Mouse (Mus musculus) gastrocnemius, postnatal 36 days (tissue): ENCODE data around the gene Ybx1. TPM values are rescaled to one million over a fixed set of nuclear protein-coding genes. Genes with fewer than 3 reads are reported as not detected.
A peak's percentile ranks its signal among the peaks of the same experiment; 100 is the strongest.

Experiments used
- DNase-seq, 2 experiments: peaks; one replicate each; pipeline ENCODE4 v3.0.0; 2022
- intact Hi-C: fragments of 180-260 bp; cut with DNase I; formaldehyde crosslinking; loops from one replicate; pipeline ENCODE4 v1.15.1; 2025
- total RNA-seq, 2 experiments: library from RNA; stranded (reverse); gene quantifications; 2 replicates each; pipeline ENCODE4 v1.2.3; 2021

Gene Ybx1
- total RNA-seq, 2 experiments from 2014 or later, result 503 to 580 TPM

GRCm38 (mm10) chr4:119244468-119245240 lies 49.8 kb downstream of the Ybx1 start:
- DNase-seq, result no peak
- intact Hi-C loops, result loop anchor here (5.0 to 10.0 kb wide), 4 partner anchors 48 to 420 kb away; partner anchors contain the start of genes Foxj3, Frg2f1 and Ybx1

- DNase-seq, result no peak
- intact Hi-C loops, result loop anchor here (10.0 kb wide), 1 partner anchor 422 kb away; no protein-coding TSS in a partner anchor
Observed at GRCm38 (mm10) chr4:119242571-119242970, 51.8 kb downstream of the Ybx1 start.

DNA sequence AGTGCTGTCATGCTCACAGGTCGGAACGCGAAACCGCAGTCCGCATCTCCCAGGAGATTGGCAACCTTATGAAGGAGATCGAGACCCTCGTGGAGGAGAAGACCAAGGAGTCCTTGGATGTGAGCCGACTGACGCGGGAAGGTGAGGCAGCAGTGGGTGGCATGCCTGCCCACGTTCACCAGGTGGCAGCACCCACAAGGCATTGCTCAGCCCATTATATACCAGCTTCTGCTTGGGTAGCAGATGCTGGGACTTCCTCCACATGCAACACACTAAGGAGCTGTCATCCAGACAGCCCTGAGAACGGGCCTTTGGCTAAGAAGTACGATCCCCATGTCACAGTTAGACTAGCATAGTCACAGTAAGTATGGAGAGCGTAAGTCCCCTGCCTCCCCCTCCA lies 52.7 kb downstream of the Ybx1 start:
- no peak for DNase-seq
- intact Hi-C loops, result loop anchor here (10.0 kb wide), 1 partner anchor 423 kb away; no protein-coding TSS in a partner anchor

- intact Hi-C loops, result loop anchor here (5.0 kb wide), 1 partner anchor 83 kb away; the partner anchor contains the start of gene Ppih
- DNase-seq, result no peak
Observed at GRCm38 (mm10) chr4:119239181-119239682, 55.2 kb downstream of the Ybx1 start.

DNA sequence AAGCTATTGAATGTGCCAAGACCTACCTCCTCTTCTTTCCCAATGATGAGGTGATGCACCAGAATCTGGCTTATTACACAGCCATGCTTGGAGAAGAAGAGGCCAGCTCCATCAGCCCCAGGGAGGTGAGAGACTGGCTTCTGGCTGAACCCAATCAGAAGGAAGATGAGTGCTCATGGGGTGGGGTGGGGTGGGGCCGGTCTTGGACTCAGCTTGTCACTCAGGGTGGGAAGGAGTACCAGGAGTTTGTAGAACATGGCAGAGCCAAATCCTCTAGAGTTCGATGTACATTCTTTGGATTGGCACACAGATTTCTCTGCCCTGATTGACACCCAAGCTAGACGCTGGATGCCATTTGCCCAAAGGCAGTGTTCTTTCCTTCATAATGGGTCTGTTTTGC lies 55.7 kb downstream of the Ybx1 start:
- DNase-seq, result no peak
- intact Hi-C loops, result loop anchor here (5.0 kb wide), 1 partner anchor 84 kb away; the partner anchor contains the start of gene Ppih

DNA sequence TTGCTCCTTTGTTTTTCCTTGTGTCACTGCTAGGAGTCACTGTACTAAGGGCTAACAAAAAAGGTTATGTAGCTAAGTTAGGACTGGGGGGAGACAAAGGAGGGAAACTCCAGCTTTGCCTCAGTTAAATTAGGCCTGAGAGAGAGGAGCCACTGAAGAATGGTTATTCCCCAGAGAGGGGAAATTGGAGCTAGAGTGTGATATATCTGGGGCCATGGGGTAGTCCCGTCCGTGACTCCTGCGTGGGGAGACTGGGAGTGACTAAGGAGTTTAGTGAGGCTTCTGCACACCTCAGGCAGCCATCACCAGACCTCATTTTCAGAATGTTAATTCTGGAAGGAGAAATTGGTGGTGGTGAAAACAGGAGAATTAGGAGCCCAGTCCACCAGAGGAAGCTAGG lies 60.1 kb downstream of the Ybx1 start:
- intact Hi-C loops, result no loop called here
- no peak for DNase-seq

DNA sequence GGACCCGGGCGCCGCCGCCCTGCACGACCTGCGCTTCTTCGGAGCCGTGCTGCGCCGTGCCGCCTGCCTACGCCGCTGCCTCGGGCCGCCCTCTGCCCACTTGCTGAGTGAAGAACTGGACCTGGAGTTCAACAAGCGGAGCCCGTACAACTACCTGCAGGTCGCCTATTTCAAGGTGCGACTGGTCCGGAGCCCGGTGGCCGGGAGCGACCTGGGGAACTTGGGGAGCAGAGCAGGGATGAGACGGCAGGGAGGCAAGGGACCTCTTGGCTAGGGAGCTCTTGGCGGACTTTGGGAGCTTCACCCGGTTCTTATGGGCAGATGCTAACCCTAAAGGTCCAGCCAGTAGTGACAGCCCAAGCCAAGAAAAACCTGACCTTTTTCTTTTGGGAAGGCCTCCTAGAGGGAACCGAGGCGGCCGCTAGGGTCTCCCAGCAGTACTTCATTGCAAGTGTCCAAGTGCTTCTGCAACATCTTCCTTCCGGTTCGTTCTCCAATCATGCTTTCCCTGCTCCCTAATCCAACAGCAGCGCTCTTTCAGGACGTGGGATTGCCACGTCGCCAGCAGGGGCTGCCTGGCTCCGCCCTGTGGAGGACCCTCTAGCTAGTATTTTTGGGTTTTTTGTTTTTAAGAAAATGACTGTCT lies 61.0 kb downstream of the Ybx1 start:
- peak in 1 of 2 experiments; percentile 42 for DNase-seq

GRCm38 (mm10) chr4:119232410-119233255 lies 61.8 kb downstream of the Ybx1 start, which contains the start of the genes AU022252 and P3h1:
Gene AU022252, minus strand, starts transcription at chr4:119232712.
Gene P3h1, plus strand, starts transcription at chr4:119232915.
- intact Hi-C loops, result no loop called here
- peak; percentile 98 to 99 for DNase-seq

More for the DNA sequence above, 61.0 kb downstream of the Ybx1 start:
- intact Hi-C loops, result no loop called here

Other genes starting within 250 kb of the Ybx1 start
- gene Slc2a1, start 185.9 kb downstream of the Ybx1 start, total RNA-seq, result 1 to 10 TPM; 4.3 to 5.0 TPM
- gene Zfp691, start 120.4 kb downstream of the Ybx1 start, total RNA-seq, result 10 to 100 TPM; 15.5 to 16.9 TPM
- gene Ermap, start 104.6 kb downstream of the Ybx1 start, total RNA-seq, result not detected
- 10 to 100 TPM; 10.7 to 15.2 TPM for gene Svbp, start 99.3 kb downstream of the Ybx1 start, total RNA-seq
- gene Tmem269, start 76.4 kb downstream of the Ybx1 start, total RNA-seq, result not detected
- gene AU022252, start 61.9 kb downstream of the Ybx1 start, total RNA-seq, result 10 to 100 TPM; 24.2 to 24.7 TPM
- 10 to 100 TPM; 12.7 to 13.8 TPM for gene P3h1, start 61.7 kb downstream of the Ybx1 start, total RNA-seq
- 1 to 10 TPM; 2.2 to 3.2 TPM for gene Cldn19, start 39.2 kb downstream of the Ybx1 start, total RNA-seq
- gene Ppih, start 25.9 kb upstream of the Ybx1 start, total RNA-seq, result 1 to 10 TPM; 8.0 to 9.4 TPM
- under 1 TPM; 0.20 to 0.28 TPM for gene Ccdc30, start 120.9 kb upstream of the Ybx1 start, total RNA-seq
- 1 to 10 TPM; 3.8 to 4.9 TPM for gene Ppcs, start 127.8 kb upstream of the Ybx1 start, total RNA-seq
- not detected for gene Zmynd12, start 128.2 kb upstream of the Ybx1 start, total RNA-seq
- not detected for gene Rimkla, start 198.0 kb upstream of the Ybx1 start, total RNA-seq
- 10 to 100 TPM; 22.0 to 24.6 TPM for gene Foxj3, start 242.4 kb upstream of the Ybx1 start, total RNA-seq
- 1 to 10 TPM; 4.4 to 4.6 TPM for gene Frg2f1, start 244.9 kb upstream of the Ybx1 start, total RNA-seq